Mouse (Mus musculus) telencephalon, adult 2 months (tissue): ENCODE data around the gene Ifrd2.

ENCODE experiments used
- DNase-seq: peaks from one replicate; pipeline ENCODE4 v3.0.0-alpha.2; 2011; ENCODE audit warnings: low read depth, low spot score

Ifrd2 gene

GRCm38 (mm10) chr9:107598385-107598784, 10.9 kb downstream of the Ifrd2 start:
- DNase-seq = no peak

GRCm38 (mm10) chr9:107599433-107599832, 12.0 kb downstream of the Ifrd2 start:
- DNase-seq = no peak

GRCm38 (mm10) chr9:107599842-107600241, 12.4 kb downstream of the Ifrd2 start:
- no peak for DNase-seq

DNA sequence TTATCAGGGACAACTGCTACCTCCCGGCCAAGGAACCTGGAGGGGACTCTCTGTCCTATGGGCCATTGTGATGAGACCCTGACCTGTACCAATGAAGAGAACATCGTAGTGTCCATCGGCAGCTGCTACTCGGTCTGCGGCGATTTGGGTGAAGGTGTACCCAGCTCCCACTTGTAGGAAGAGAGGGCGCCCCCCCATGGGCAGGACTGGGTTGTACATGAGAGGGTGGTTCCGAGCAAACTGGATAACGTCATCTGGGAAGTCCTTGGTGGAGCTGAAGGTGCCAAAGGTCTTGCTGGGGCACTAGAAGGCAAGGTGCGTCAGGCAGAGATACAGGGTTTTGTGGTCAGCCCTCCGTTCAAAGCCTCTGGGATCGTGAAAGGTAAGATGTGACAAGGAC, 13.3 kb downstream of the Ifrd2 start:
- DNase-seq = no peak

- no peak for DNase-seq
Observed at GRCm38 (mm10) chr9:107601275-107601674, 13.8 kb downstream of the Ifrd2 start.

DNA sequence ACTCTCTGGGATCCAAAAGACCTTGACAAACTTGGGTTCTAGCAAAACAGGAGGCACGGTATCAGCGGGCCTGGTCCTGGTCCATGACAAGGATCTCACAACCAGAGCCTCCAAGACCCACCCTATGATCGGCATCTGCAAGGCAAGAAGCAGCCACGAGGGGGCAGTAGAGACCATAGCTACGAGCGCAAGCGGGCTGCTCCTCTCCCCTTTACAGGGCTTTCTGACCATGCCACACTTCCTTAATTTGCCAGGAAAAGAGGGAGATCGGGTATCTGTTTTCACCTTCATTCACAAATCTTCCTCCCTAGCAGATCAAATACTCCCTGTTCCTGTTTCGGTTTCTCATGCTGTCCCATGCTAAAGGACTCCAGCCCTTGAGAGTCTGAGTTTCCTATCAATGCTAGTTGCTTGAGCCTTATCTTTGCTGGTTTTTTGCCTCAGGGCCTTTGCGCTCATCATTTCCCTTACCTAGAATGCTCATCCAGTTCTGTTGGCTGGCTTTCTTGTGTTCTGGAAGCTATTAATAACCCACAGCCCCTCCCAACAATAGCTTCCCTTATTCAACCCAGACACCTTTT, 14.7 kb downstream of the Ifrd2 start:
- peak; percentile 53 for DNase-seq

GRCm38 (mm10) chr9:107603251-107603650, 15.8 kb downstream of the Ifrd2 start:
- DNase-seq = no peak

DNA sequence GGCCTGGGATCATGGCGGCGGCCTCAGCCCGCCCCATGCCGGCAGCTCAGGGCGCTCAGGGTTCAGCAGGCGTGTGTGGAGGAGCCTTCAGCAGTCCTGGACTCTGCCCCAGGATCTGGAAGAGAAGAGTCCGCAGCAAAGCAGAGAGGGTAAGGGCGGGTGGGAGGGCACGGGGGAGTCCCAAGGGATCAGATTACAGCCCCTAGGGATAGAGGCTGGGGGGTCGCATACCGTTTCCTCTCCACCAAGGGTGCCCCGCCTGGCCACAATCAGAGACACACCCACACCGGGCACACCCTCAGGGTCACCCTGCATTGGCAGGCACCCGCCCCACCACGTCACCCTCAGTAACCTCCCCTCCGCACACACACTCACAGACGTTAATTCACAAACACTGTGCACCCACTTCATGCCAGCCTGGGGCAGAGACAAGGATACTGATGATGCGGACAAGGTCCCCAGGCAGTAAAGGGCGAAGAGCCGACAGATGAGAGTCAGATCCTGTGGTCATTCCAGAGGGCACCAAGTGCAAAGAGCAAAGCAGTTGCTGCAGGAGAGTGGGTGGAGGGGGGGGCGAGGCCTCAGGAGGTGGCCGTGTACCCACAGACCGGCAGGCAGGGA, 17.7 kb downstream of the Ifrd2 start:
- DNase-seq = no peak

DNA sequence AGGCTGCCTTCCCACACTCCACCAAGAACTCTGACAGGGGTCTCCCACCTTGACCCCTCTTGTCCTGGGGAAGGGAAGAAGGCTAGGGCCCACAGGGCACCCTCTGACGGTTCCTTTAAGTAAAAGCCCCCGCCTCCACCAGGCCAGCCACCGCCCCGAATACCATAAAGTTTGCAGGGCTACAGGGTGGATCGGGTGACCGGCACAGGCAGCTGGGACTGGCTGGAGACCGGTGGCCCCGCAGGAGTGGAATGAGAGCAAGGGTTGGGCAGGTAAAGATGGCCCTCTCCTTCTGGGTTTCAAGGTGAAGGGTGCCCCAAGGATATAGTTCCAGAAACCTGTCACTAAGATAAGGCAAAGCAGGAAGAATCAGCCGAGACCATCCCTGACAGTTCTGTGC, 19.1 kb downstream of the Ifrd2 start:
- no peak for DNase-seq

- no peak for DNase-seq
Observed at GRCm38 (mm10) chr9:107607036-107607435, 19.6 kb downstream of the Ifrd2 start.

- DNase-seq = no peak
Observed at GRCm38 (mm10) chr9:107607653-107608245, 20.3 kb downstream of the Ifrd2 start.

GRCm38 (mm10) chr9:107608741-107609432, 21.4 kb downstream of the Ifrd2 start, which contains the start of gene Sema3b:
Gene Sema3b, minus strand, starts transcription at chr9:107609229.
- no peak for DNase-seq

DNA sequence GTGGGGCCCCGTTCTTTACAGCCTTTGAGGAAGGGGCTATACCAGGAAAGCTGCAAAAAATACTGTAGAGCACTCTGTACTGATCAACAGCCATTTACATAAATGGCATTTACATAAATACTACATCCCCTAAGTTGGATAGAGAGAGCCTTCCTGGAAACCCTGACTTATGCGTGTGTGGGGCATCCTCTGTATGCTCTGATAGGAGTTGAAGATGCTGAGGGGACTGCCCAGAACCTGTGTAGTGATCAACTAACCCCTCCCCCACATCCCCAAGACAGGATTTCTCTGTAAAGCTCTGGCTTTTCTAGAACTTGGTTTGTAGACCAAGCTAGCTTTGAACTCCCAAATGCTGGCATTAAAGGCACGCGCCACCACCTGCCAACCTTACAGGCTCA, 22.0 kb downstream of the Ifrd2 start:
- DNase-seq = no peak

DNA sequence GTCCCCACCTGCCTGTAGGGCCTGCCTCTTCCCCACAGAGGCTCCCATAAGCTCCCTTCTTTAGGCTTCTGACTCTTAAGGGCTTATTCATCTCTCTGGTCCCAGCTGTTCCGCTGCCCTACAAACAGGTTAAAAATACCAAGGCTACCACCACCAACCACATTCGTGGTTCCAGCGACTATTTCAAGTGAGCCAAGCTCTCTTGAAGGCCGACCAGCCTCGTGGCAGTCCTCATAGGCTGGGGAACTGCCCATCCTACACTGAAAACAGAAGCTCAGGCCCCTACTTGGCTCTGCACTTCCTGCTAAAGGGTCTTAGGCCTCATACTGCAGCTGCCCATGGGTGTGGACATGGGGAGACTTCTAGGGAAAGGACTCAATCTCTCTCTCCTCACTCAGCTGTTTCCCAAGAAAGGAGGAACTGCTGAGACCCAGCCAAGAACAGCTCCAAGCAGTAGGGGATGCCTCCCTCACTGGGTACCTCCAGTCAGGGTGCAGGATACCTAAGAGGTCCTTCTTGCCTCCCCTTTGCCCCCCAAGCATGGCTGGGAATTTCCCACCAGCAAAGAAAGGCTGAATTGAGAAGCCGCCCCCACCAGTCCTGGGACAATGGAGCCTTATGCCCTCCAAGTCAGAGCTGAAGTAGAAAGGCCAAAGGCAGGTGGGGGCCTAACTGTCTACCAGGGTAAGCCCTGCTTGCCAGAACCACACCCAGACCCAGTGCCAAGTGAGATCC, 24.2 kb downstream of the Ifrd2 start:
- peak; percentile 60 for DNase-seq

- peak; percentile 93 for DNase-seq
Observed at GRCm38 (mm10) chr9:107612191-107612944, 24.9 kb downstream of the Ifrd2 start.

- no peak for DNase-seq
Observed at GRCm38 (mm10) chr9:107612945-107613569, 25.6 kb downstream of the Ifrd2 start.

DNA sequence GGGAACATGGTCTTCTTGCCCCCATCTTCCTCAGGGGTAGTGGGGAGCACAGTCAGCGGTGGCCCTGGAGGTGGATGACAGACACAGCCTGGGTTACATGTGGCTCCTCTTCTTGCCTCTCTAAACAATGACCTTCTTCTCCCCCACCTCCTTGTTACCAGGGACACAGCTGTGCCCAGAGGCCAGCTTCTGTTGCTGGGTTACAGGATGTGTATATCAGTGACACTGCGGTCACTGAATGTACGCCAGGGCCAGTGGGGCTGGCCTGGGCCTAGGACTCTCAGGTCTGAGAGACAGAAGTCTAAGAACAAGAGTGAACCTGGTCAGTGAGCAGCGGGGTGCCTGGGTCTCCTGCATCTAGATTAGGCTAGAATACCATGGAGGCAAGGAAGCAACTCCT, 27.6 kb downstream of the Ifrd2 start:
- no peak for DNase-seq

DNA sequence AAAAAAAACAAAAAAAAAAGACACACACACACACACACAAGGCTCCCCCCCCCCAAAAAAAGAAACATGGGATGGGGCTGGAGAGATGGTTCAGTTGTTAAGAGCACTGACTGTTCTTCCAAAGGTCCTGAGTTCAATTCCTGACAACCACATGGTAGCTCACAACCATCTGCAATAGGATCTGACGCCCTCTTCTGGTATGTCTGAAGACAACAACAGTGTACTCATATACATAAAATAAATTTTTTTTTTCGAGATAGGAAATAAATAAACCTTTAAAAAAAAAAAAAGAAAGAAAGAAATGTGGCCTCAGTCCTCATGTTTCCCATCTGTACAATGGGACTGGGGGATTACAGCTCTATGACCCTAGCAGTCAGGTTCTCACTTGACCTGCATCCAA, 30.0 kb downstream of the Ifrd2 start:
- DNase-seq = no peak

DNA sequence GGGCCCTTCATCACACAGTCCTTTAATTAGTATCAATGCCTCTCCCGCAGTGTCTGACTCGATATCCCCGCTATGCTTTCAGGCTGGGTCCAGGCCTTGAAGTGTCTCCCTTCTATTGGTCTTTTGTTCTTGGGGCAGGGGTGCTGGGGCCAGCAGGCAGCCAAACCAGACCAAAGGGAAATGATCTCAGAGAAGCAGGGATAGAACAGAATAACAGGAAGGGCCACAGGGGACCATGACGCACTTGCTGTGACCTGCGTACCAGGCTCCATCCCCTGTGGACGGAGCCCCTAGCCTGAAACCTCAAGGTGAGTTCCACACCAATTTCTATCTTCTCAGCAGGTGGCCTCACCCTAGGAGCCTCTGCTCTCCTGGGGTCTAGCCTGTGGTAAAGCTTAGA, 30.7 kb downstream of the Ifrd2 start:
- DNase-seq = no peak

DNA sequence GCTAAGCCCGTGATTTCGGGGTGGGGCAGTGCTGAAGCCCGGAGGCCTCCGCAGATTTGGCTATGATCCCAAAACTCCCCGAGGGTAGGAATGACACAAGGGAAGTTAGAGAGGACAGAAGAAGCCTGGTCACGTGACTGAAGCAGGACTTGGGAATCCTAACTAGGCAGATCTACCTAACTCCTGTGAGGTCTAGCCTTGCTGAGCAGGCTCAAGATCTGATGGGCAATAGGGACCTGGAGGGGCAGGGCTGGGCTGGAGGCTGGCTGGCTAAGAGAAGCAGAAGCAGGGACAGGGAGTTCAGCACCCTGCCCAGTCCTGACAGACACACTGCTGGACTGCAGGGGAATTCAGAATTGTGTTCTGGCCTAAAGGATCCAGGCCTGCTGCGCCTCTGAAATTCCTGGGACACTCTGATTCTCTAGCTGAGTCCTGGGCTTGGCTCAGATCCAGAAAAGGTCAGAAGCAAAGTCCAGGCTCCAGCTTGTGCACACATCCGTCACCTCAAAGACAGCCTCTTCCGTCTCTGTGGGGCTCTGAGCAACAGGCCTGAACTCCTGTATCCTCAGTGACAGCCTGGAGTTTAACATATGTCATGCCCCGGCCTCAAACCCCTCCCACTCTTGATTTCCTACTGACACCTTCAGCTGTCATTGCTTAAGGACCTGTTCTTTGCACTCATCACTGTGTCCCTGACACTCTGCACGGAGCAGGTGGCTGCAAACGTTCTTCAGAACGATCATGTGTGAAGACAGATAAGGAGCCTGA, 31.5 kb downstream of the Ifrd2 start:
- DNase-seq = no peak
